Mouse (Mus musculus) embryonic facial prominence, embryonic 10.5 days (tissue): ENCODE data around the gene 5430427O19Rik. TPM values are rescaled to one million over a fixed set of nuclear protein-coding genes. Genes with fewer than 3 reads are reported as not detected.

Experiments used
- DNase-seq: peaks from one replicate; pipeline ENCODE4 v3.0.0-alpha.2; 2017; ENCODE audit warnings: low spot score
- H3K27ac ChIP-seq: fragments of 300-500 bp; sonication (generic); replicated peaks from 2 replicates; pipeline ENCODE4 v1.5.1; 2016; ENCODE audit warnings: mild to moderate bottlenecking
- H3K27me3 ChIP-seq: fragments of 300-500 bp; sonication (generic); replicated peaks from 2 replicates; pipeline ENCODE4 v1.6.1; 2016; ENCODE audit warnings: low read depth, mild to moderate bottlenecking; ENCODE audit not compliant: poor library complexity, severe bottlenecking
- H3K36me3 ChIP-seq: fragments of 300-500 bp; sonication (generic); replicated peaks from 2 replicates; pipeline ENCODE4 v1.6.1; 2016; ENCODE audit warnings: mild to moderate bottlenecking, moderate library complexity
- H3K4me1 ChIP-seq: fragments of 300-500 bp; sonication (generic); 2 replicates; pipeline ENCODE4 v1.6.1; 2016
- H3K4me3 ChIP-seq: fragments of 300-500 bp; sonication (generic); 2 replicates; pipeline ENCODE4 v1.5.1; 2016; ENCODE audit warnings: mild to moderate bottlenecking, moderate library complexity
- H3K9me3 ChIP-seq: fragments of 300-500 bp; sonication (generic); 2 replicates; pipeline ENCODE4 v1.6.1; 2016; ENCODE audit warnings: mild to moderate bottlenecking
- WGBS: fragments of 180-500 bp; shearing (Covaris S2); methylation state at CpG from one replicate; pipeline ENCODE4 v1.1.7; 2016; 5-methylcytosine and 5-hydroxymethylcytosine counted together
- polyA plus RNA-seq: library from polyadenylated mRNA; unstranded; fragments of >200 nt; fragmentation: Nextera tagmentation; extraction: Ambion mirVana; gene quantifications from 2 replicates; pipeline ENCODE4 v1.2.1, GENCODE M21; 2016

Gene 5430427O19Rik
- polyA plus RNA-seq, 1 experiment from 2014 or later = not detected

GRCm38 (mm10) chrX:85879198-85879977 is 9.2 kb downstream of the 5430427O19Rik start:
- Histone ChIP-seq H3K27me3 (no peaks in the 10 kb centered on the region; the same call in 1 of the 2 replicates), H3K36me3 (no peaks in the 10 kb centered on the region), H3K27ac (no peak overlapping the region), H3K4me3 (no peak overlapping the region), H3K9me3 (no peaks in the 10 kb centered on the region), H3K4me1 (no peaks in the 10 kb centered on the region)
- WGBS = 64% methylated on average over 7 of the region's 7 CpGs
- DNase-seq = peak; percentile 22

GRCm38 (mm10) chrX:85886651-85887050 is 16.5 kb downstream of the 5430427O19Rik start:
- Histone ChIP-seq H3K4me1 (no peaks in the 10 kb centered on the region), H3K9me3 (no peaks in the 10 kb centered on the region), H3K27ac (no peak overlapping the region), H3K36me3 (no peaks in the 10 kb centered on the region), H3K4me3 (no peak overlapping the region), H3K27me3 (no peaks in the 10 kb centered on the region)
- DNase-seq = no peak
- 45% methylated on average over 5 of the region's 5 CpGs for WGBS

GRCm38 (mm10) chrX:85901195-85901594 is 31.0 kb downstream of the 5430427O19Rik start:
- no peaks in the 10 kb centered on the region for H3K27me3 ChIP-seq
- no peaks in the 10 kb centered on the region for H3K9me3 ChIP-seq
- DNase-seq = no peak
- no peak overlapping the region for H3K4me3 ChIP-seq
- 67% methylated on average over 1 of the region's 1 CpGs for WGBS
- no peak overlapping the region for H3K27ac ChIP-seq
- H3K36me3 ChIP-seq = no peaks in the 10 kb centered on the region
- no peaks in the 10 kb centered on the region for H3K4me1 ChIP-seq

GRCm38 (mm10) chrX:85919034-85919433 is 48.9 kb downstream of the 5430427O19Rik start:
- peak; percentile 13 for DNase-seq
- H3K9me3 ChIP-seq = no peaks in the 10 kb centered on the region
- no peak overlapping the region for H3K27ac ChIP-seq
- no peak overlapping the region for H3K4me3 ChIP-seq
- WGBS = 29% methylated on average over 3 of the region's 3 CpGs
- no peaks in the 10 kb centered on the region for H3K4me1 ChIP-seq
- no peaks in the 10 kb centered on the region for H3K36me3 ChIP-seq
- no peaks in the 10 kb centered on the region for H3K27me3 ChIP-seq

- no peak for DNase-seq
- no peak overlapping the region for H3K27ac ChIP-seq
- 7% methylated on average over 2 of the region's 2 CpGs for WGBS
- H3K27me3 ChIP-seq = no peaks in the 10 kb centered on the region
- no peaks in the 10 kb centered on the region for H3K9me3 ChIP-seq
- no peaks in the 10 kb centered on the region for H3K36me3 ChIP-seq
- no peaks in the 10 kb centered on the region for H3K4me1 ChIP-seq
- no peak overlapping the region for H3K4me3 ChIP-seq
These were observed 62.8 kb downstream of the 5430427O19Rik start for GRCm38 (mm10) chrX:85932991-85933390.

Other genes starting within 250 kb of the 5430427O19Rik start
- gene Gk, start 93.5 kb upstream of the 5430427O19Rik start, polyA plus RNA-seq = 6.7 and 7.2 TPM in 2 replicates
- not detected in 2 replicates for gene Samt3, start 173.8 kb downstream of the 5430427O19Rik start, polyA plus RNA-seq